Mouse (Mus musculus): Measurements from ENCODE around the gene Gm10128.
"Not testable (repeated sequence)": the region's sequence is repeated elsewhere in the genome, so short reads cannot be mapped to it uniquely, and the experiment has no call there.

Gene Gm10128

GRCm38 (mm10) chr14:7643872-7644271 is at the start of gene Gm10128:
TSS of gene Gm10128 (minus strand) at chr14:7643972.
- not testable (repeated sequence) for DNase-seq (ENCODE audit: low spot score)

- not testable (repeated sequence) for DNase-seq (ENCODE audit: low spot score)
These were observed 37.4 kb upstream of the Gm10128 start for GRCm38 (mm10) chr14:7681170-7681569.

- not testable (repeated sequence) for DNase-seq (ENCODE audit: low spot score)
These were observed 18.7 kb upstream of the Gm10128 start for GRCm38 (mm10) chr14:7662491-7662890.

- DNase-seq (ENCODE audit: low spot score) = not testable (repeated sequence)
These were observed 14.6 kb upstream of the Gm10128 start for GRCm38 (mm10) chr14:7658101-7659074.

- not testable (repeated sequence) for DNase-seq (ENCODE audit: low spot score)
These were observed 13.7 kb upstream of the Gm10128 start for GRCm38 (mm10) chr14:7657456-7657855.

GRCm38 (mm10) chr14:7595492-7595891 is 48.3 kb downstream of the Gm10128 start, which contains the start of gene Gm10338:
TSS of gene Gm10338 (minus strand) at chr14:7595592.
- DNase-seq (ENCODE audit: low spot score) = not testable (repeated sequence)

Measured in ovary, postnatal 10 days (tissue).